Comparison of ENCODE assay signal across 13 mouse cellular contexts in the genomic region with DNA sequence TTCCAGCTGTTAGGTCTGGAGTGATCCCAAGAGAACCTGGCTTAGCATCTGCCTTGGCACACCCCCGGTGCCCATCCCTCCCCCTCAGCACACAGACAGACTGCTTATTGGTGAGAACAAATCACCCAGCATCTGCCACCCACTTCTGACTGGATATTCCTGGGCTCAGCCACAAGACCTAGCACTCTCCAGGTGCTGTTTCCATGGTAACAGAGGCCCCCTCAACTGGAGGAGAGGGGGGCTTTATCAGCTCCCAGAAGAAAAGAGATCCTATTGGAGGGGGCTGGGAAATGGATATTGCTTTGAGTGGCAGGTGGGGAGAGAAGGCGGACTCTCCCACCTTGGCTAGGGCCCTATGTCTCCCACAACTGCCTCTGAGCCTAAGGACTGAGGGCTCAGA. TPM values are rescaled to one million over a fixed set of nuclear protein-coding genes. Genes with fewer than 3 reads are reported as not detected.
DNase-seq lines count a peak whose midpoint lies in the region; ATAC-seq lines count a peak whose summit lies in the region.
"Had no signal": no experiment of that assay in that cellular context is flagged by ENCODE, and none has a peak within 500 bp of the region (broad histone marks: within the 10 kb centered on the region; RNA-seq: fewer than 3 reads in every experiment).

No protein-coding gene starts in this region.

- no peak for DNase-seq in hindbrain, embryonic 10.5 days (ENCODE audit: low spot score)
- DNase-seq in left cerebral cortex, adult 9 months (ENCODE audit: low spot score in 2 of 2) = peak; percentile 69 to 80
- no peak for DNase-seq in cerebellum, postnatal 25 days
- DNase-seq in heart, adult 9 months (ENCODE audit: low spot score in 2 of 2) = no peak
- DNase-seq: heart, adult 11 months; kidney, adult 2 months; liver; lung, postnatal 4 days had no signal

- H3K36me3 ChIP-seq in intestine, embryonic 16.5 days (ENCODE audit: control insufficient read depth, insufficient read depth, low read length) = peaks cover 15% of the 10 kb centered on the region
- peaks cover 29% of the 10 kb centered on the region for H3K36me3 ChIP-seq in intestine, embryonic 15.5 days
- peaks cover 73% of the 10 kb centered on the region for H3K36me3 ChIP-seq in hindbrain, embryonic 10.5 days
- H3K36me3 ChIP-seq in neural tube, embryonic 15.5 days = peaks cover 51% of the 10 kb centered on the region

- no peak overlapping the region for H3K27ac ChIP-seq in intestine, embryonic 16.5 days (ENCODE audit: low read length)
- H3K27ac ChIP-seq in intestine, embryonic 15.5 days = no peak overlapping the region
- H3K27ac ChIP-seq in hindbrain, embryonic 10.5 days = peak overlapping the region; percentile 69
- H3K27ac ChIP-seq in neural tube, embryonic 15.5 days (replicated peaks) = peak overlapping the region; percentile 83
- H3K27ac ChIP-seq: embryonic facial prominence, embryonic 12.5 days had no signal

- no peaks in the 10 kb centered on the region for H3K27me3 ChIP-seq in intestine, embryonic 16.5 days (replicated peaks; ENCODE audit: control insufficient read depth, insufficient read depth, low read length)
- no peaks in the 10 kb centered on the region for H3K27me3 ChIP-seq in intestine, embryonic 15.5 days (replicated peaks)
- no peaks in the 10 kb centered on the region for H3K27me3 ChIP-seq in hindbrain, embryonic 10.5 days (ENCODE audit: insufficient read depth, poor library complexity, severe bottlenecking)
- no peaks in the 10 kb centered on the region for H3K27me3 ChIP-seq in neural tube, embryonic 15.5 days (replicated peaks)
- H3K27me3 ChIP-seq: embryonic facial prominence, embryonic 12.5 days had no signal

- no peaks in the 10 kb centered on the region for H3K9me3 ChIP-seq in intestine, embryonic 16.5 days (ENCODE audit: control insufficient read depth, low read length)
- no peaks in the 10 kb centered on the region for H3K9me3 ChIP-seq in intestine, embryonic 15.5 days
- H3K9me3 ChIP-seq in hindbrain, embryonic 10.5 days = no peaks in the 10 kb centered on the region
- no peaks in the 10 kb centered on the region for H3K9me3 ChIP-seq in neural tube, embryonic 15.5 days (replicated peaks)
- H3K9me3 ChIP-seq: embryonic facial prominence, embryonic 12.5 days had no signal

- no peak overlapping the region for H3K4me2 ChIP-seq in intestine, embryonic 16.5 days (ENCODE audit: low read depth, low read length)
- no peak overlapping the region for H3K4me2 ChIP-seq in intestine, embryonic 15.5 days (replicated peaks)
- H3K4me2 ChIP-seq in neural tube, embryonic 15.5 days = no peak overlapping the region
- H3K4me2 ChIP-seq: embryonic facial prominence, embryonic 12.5 days had no signal

- H3K9ac ChIP-seq in intestine, embryonic 16.5 days (ENCODE audit: low read depth, low read length) = peak overlapping the region; percentile 15; the same call in 1 of the 2 replicates
- no peak overlapping the region for H3K9ac ChIP-seq in intestine, embryonic 15.5 days
- H3K9ac ChIP-seq in neural tube, embryonic 15.5 days (replicated peaks) = no peak overlapping the region; the same call in 1 of the 2 replicates
- H3K9ac ChIP-seq: embryonic facial prominence, embryonic 12.5 days had no signal

- no peaks in the 10 kb centered on the region; the same call in 1 of the 2 replicates for H3K4me1 ChIP-seq in intestine, embryonic 16.5 days (ENCODE audit: control insufficient read depth, insufficient read depth, low read length)
- H3K4me1 ChIP-seq in intestine, embryonic 15.5 days (replicated peaks) = no peaks in the 10 kb centered on the region; the same call in 1 of the 2 replicates
- H3K4me1 ChIP-seq in hindbrain, embryonic 10.5 days (replicated peaks) = peaks cover 48% of the 10 kb centered on the region
- peaks cover 49% of the 10 kb centered on the region for H3K4me1 ChIP-seq in neural tube, embryonic 15.5 days
- H3K4me1 ChIP-seq: embryonic facial prominence, embryonic 12.5 days had no signal

- ATAC-seq in intestine, embryonic 16.5 days = no peak
- no peak for ATAC-seq in intestine, embryonic 15.5 days
- peak; percentile 48 for ATAC-seq in neural tube, embryonic 15.5 days (ENCODE audit: low FRiP score)
- no peak for ATAC-seq in cerebellum, adult (ENCODE audit: insufficient number of reproducible peaks, low FRiP score, low TSS enrichment)

- 91% methylated on average over 2 of the region's 2 CpGs for WGBS in intestine, embryonic 16.5 days
- WGBS in intestine, embryonic 15.5 days = 88% methylated on average over 2 of the region's 2 CpGs
- WGBS in hindbrain, embryonic 10.5 days = 95% methylated on average over 2 of the region's 2 CpGs
- 44% methylated on average over 2 of the region's 2 CpGs for WGBS in neural tube, embryonic 15.5 days

- H3K4me3 ChIP-seq in intestine, embryonic 16.5 days (ENCODE audit: low read length) = no peak overlapping the region
- H3K4me3 ChIP-seq in intestine, embryonic 15.5 days (replicated peaks) = no peak overlapping the region
- no peak overlapping the region for H3K4me3 ChIP-seq in hindbrain, embryonic 10.5 days
- H3K4me3 ChIP-seq in neural tube, embryonic 15.5 days (replicated peaks) = no peak overlapping the region
- H3K4me3 ChIP-seq: embryonic facial prominence, embryonic 12.5 days had no signal

RNA-seq across cellular contexts. Expression of a gene that starts 12.1 kb away (rescaled TPM):
- 42.0 and 45.4 TPM in 2 replicates for polyA plus RNA-seq in intestine, embryonic 16.5 days (2015; fragmentation: Nextera tagmentation; extraction: Ambion mirVana)
- polyA plus RNA-seq in intestine, embryonic 15.5 days (2015; fragmentation: Nextera tagmentation; extraction: Ambion mirVana) = 44.1 and 46.8 TPM in 2 replicates
- polyA plus RNA-seq in hindbrain, embryonic 10.5 days (2016; fragmentation: Nextera tagmentation; extraction: Ambion mirVana) = 83.7 and 88.6 TPM in 2 replicates
- polyA plus RNA-seq in neural tube, embryonic 15.5 days (2015; fragmentation: Nextera tagmentation; extraction: Ambion mirVana) = 69.6 and 71.6 TPM in 2 replicates

RNA-seq across cellular contexts. Expression of a gene that starts 19.4 kb away (rescaled TPM):
- 16.5 and 17.3 TPM in 2 replicates for polyA plus RNA-seq in intestine, embryonic 16.5 days (2015; fragmentation: Nextera tagmentation; extraction: Ambion mirVana)
- 14.7 and 16.4 TPM in 2 replicates for polyA plus RNA-seq in intestine, embryonic 15.5 days (2015; fragmentation: Nextera tagmentation; extraction: Ambion mirVana)
- 21.5 and 21.9 TPM in 2 replicates for polyA plus RNA-seq in hindbrain, embryonic 10.5 days (2016; fragmentation: Nextera tagmentation; extraction: Ambion mirVana)
- polyA plus RNA-seq in neural tube, embryonic 15.5 days (2015; fragmentation: Nextera tagmentation; extraction: Ambion mirVana) = 13.0 and 20.6 TPM in 2 replicates

RNA-seq across cellular contexts. Expression of a gene that starts 21.3 kb away (rescaled TPM):
- 356 and 361 TPM in 2 replicates for polyA plus RNA-seq in intestine, embryonic 16.5 days (2015; fragmentation: Nextera tagmentation; extraction: Ambion mirVana)
- 356 and 399 TPM in 2 replicates for polyA plus RNA-seq in intestine, embryonic 15.5 days (2015; fragmentation: Nextera tagmentation; extraction: Ambion mirVana)
- 393 and 437 TPM in 2 replicates for polyA plus RNA-seq in hindbrain, embryonic 10.5 days (2016; fragmentation: Nextera tagmentation; extraction: Ambion mirVana)
- 463 and 500 TPM in 2 replicates for polyA plus RNA-seq in neural tube, embryonic 15.5 days (2015; fragmentation: Nextera tagmentation; extraction: Ambion mirVana)

Comparison
In these comparisons a context has a peak if more than half of its experiments do, and no peak if none do; other contexts are left out.
1. H3K27ac ChIP-seq: peak in hindbrain, embryonic 10.5 days (single experiment) and neural tube, embryonic 15.5 days (single experiment); none in intestine, embryonic 16.5 days (single experiment) and intestine, embryonic 15.5 days (single experiment).
2. DNase-seq: peak in left cerebral cortex, adult 9 months (2 of 2); none in hindbrain, embryonic 10.5 days (single experiment), cerebellum, postnatal 25 days (0 of 2) and heart, adult 9 months (0 of 2).